Mouse (Mus musculus): ENCODE measurements around the gene Gga2.

- no peak for TF ChIP-seq CTCF (IDR thresholded peaks at IDR 0.05; ENCODE audit: insufficient read depth, low read depth, low read length)
- TF ChIP-seq POLR2A (IDR thresholded peaks at IDR 0.05; ENCODE audit: insufficient read depth, low read depth, low read length) = no peak
Measured at GRCm38 (mm10) chr7:121971698-121972097, 49.3 kb downstream of the Gga2 start.
